Mouse (Mus musculus) Patski (cell line): Measurements from ENCODE around the gene Znhit1. TPM values are rescaled to one million over a fixed set of nuclear protein-coding genes. Genes with fewer than 3 reads are reported as not detected.
"Not testable (repeated sequence)": the region's sequence is repeated elsewhere in the genome, so short reads cannot be mapped to it uniquely, and the experiment has no call there.

Source experiments
- ATAC-seq: fragments of 100-300 bp; one replicate; pipeline ENCODE4 v1.8.0; 2021
- CTCF ChIA-PET: fragments of 350-600 bp; sonication (Branson Sonifier 250); formaldehyde crosslinking; loops from one replicate; lab custom pipeline; 2022; ENCODE audit warnings: inconsistent platforms; lab: Charles Lee
- POLR2A ChIA-PET: fragments of 350-600 bp; sonication (Branson Sonifier 250); formaldehyde crosslinking; loops from one replicate; lab custom pipeline; 2022; ENCODE audit warnings: antibody characterized with exemption, inconsistent platforms; lab: Charles Lee
- DNase-seq: peaks from one replicate; pipeline ENCODE4 v3.0.0-alpha.2; 2011; ENCODE audit warnings: low read depth, low spot score
- H3K27me3 ChIP-seq: fragments of 371-371 bp; one replicate; pipeline ENCODE4 v1.5.1; 2021
- CTCF ChIP-seq: fragments of 100-300 bp; IDR thresholded peaks from one replicate; pipeline ENCODE4 v1.5.1; 2021
- in situ Hi-C: fragments of 300-500 bp; cut with MboI; formaldehyde crosslinking; loops from 3 replicates; pipeline ENCODE4 v1.11.1; 2018; ENCODE audit warnings: low pct_unique_long_range_greater_than_20kb, mixed read lengths
- polyA plus RNA-seq: library from polyadenylated mRNA; unstranded; gene quantifications from one replicate; pipeline ENCODE4 v1.2.3, GENCODE M21; 2021

Gene Znhit1
- polyA plus RNA-seq, 1 experiment from 2014 or later = 99.6 TPM

GRCm38 (mm10) chr5:136958991-136959605 lies 28.7 kb downstream of the Znhit1 start:
- ATAC-seq = no peak
- POLR2A ChIA-PET = no interaction called here
- no peak for DNase-seq
- TF ChIP-seq CTCF = no peak
- in situ Hi-C loops = no loop called here
- CTCF ChIA-PET = interaction anchor here (1.0 to 1.4 kb wide), 2 partner anchors 9 to 24 kb away, joined by 3 read pairs; no protein-coding TSS in a partner anchor
- H3K27me3 ChIP-seq = no peaks in the 10 kb centered on the region

- ChIA-PET CTCF (no interaction called here), POLR2A (no interaction called here)
- DNase-seq (no peak), ATAC-seq (no peak)
- in situ Hi-C loops = no loop called here
- H3K27me3 ChIP-seq = no peaks in the 10 kb centered on the region
- no peak for TF ChIP-seq CTCF
These were observed 30.6 kb downstream of the Znhit1 start for GRCm38 (mm10) chr5:136957250-136957649.

- ATAC-seq = no peak
- in situ Hi-C loops = no loop called here
- CTCF ChIA-PET = interaction anchor here (1.1 kb wide), 1 partner anchor 39 kb away, joined by 3 read pairs; no protein-coding TSS in a partner anchor
- DNase-seq = no peak
- POLR2A ChIA-PET = no interaction called here
- no peaks in the 10 kb centered on the region for H3K27me3 ChIP-seq
- no peak for TF ChIP-seq CTCF
These were observed 32.2 kb downstream of the Znhit1 start for GRCm38 (mm10) chr5:136955622-136956021.

GRCm38 (mm10) chr5:136953440-136953951 lies 34.3 kb downstream of the Znhit1 start:
- DNase-seq (no peak), ATAC-seq (peak; percentile 14)

GRCm38 (mm10) chr5:136953015-136953414 lies 34.8 kb downstream of the Znhit1 start, which contains the start of gene Fis1:
Gene Fis1, plus strand, starts transcription at chr5:136953275.
- no peak for TF ChIP-seq CTCF
- ATAC-seq (peak; percentile 99), DNase-seq (peak; percentile 97)
- in situ Hi-C loops = no loop called here
- ChIA-PET CTCF (interaction anchor here (0.9 to 6.1 kb wide), 5 partner anchors 9 to 17 kb away, joined by 3 to 37 read pairs (median 9); partner anchors contain the start of gene Cldn15), POLR2A (interaction anchor here (0.6 to 3.2 kb wide), 5 partner anchors 9 to 958 kb away, joined by 3 to 15 read pairs (median 4); no protein-coding TSS in a partner anchor)
- H3K27me3 ChIP-seq = no peaks in the 10 kb centered on the region

More at GRCm38 (mm10) chr5:136953440-136953951, 34.3 kb downstream of the Znhit1 start:
- no peak for TF ChIP-seq CTCF
- in situ Hi-C loops = no loop called here
- no peaks in the 10 kb centered on the region for H3K27me3 ChIP-seq
- ChIA-PET POLR2A (interaction anchor here (0.5 to 3.2 kb wide), 8 partner anchors 9 to 959 kb away, joined by 3 to 15 read pairs (median 4); no protein-coding TSS in a partner anchor), CTCF (interaction anchor here (0.9 to 6.1 kb wide), 5 partner anchors 9 to 17 kb away, joined by 3 to 37 read pairs (median 9); partner anchors contain the start of gene Cldn15)

GRCm38 (mm10) chr5:136952153-136952552 lies 35.7 kb downstream of the Znhit1 start:
- CTCF ChIA-PET = interaction anchor here (3.4 to 6.1 kb wide), 2 partner anchors 10 to 15 kb away, joined by 13 to 37 read pairs; no protein-coding TSS in a partner anchor
- DNase-seq (no peak), ATAC-seq (no peak)
- TF ChIP-seq CTCF = no peak
- in situ Hi-C loops = no loop called here
- POLR2A ChIA-PET = interaction anchor here (1.9 to 3.2 kb wide), 2 partner anchors 10 to 18 kb away, joined by 4 to 15 read pairs; no protein-coding TSS in a partner anchor
- H3K27me3 ChIP-seq = no peaks in the 10 kb centered on the region

- in situ Hi-C loops = no loop called here
These were observed 37.3 kb downstream of the Znhit1 start for GRCm38 (mm10) chr5:136950521-136950920.

GRCm38 (mm10) chr5:136949551-136950336 lies 38.1 kb downstream of the Znhit1 start:
- ATAC-seq, in situ Hi-C loops, DNase-seq, POLR2A ChIA-PET, H3K27me3 ChIP-seq: not testable (repeated sequence)
- CTCF ChIA-PET = interaction anchor here (1.8 to 6.1 kb wide), 2 partner anchors 12 to 14 kb away, joined by 6 to 37 read pairs; no protein-coding TSS in a partner anchor

More at GRCm38 (mm10) chr5:136950521-136950920, 37.3 kb downstream of the Znhit1 start:
- ChIA-PET CTCF (interaction anchor here (1.1 to 6.1 kb wide), 3 partner anchors 8 to 15 kb away, joined by 5 to 37 read pairs (median 6); no protein-coding TSS in a partner anchor), POLR2A (no interaction called here)
- DNase-seq (no peak), ATAC-seq (no peak)
- H3K27me3 ChIP-seq = no peaks in the 10 kb centered on the region
- TF ChIP-seq CTCF = no peak

- in situ Hi-C loops = no loop called here
- DNase-seq (no peak), ATAC-seq (no peak)
- H3K27me3 ChIP-seq = no peaks in the 10 kb centered on the region
- ChIA-PET CTCF (interaction anchor here (1.3 kb wide), 1 partner anchor 18 kb away, joined by 3 read pairs; no protein-coding TSS in a partner anchor), POLR2A (interaction anchor here (1.1 kb wide), 1 partner anchor 14 kb away, joined by 4 read pairs; no protein-coding TSS in a partner anchor)
- no peak for TF ChIP-seq CTCF
These were observed 39.9 kb downstream of the Znhit1 start for GRCm38 (mm10) chr5:136947874-136948273.

GRCm38 (mm10) chr5:136945084-136945483 lies 42.7 kb downstream of the Znhit1 start:
- DNase-seq (no peak), ATAC-seq (no peak)
- no peaks in the 10 kb centered on the region for H3K27me3 ChIP-seq
- TF ChIP-seq CTCF = no peak
- in situ Hi-C loops = no loop called here
- CTCF ChIA-PET = no interaction called here
- POLR2A ChIA-PET = interaction anchor here (1.0 kb wide), 1 partner anchor 18 kb away, joined by 4 read pairs; no protein-coding TSS in a partner anchor
